Mouse (Mus musculus): Measurements from ENCODE around the gene Atp5c1.

Atp5c1 gene

DNA sequence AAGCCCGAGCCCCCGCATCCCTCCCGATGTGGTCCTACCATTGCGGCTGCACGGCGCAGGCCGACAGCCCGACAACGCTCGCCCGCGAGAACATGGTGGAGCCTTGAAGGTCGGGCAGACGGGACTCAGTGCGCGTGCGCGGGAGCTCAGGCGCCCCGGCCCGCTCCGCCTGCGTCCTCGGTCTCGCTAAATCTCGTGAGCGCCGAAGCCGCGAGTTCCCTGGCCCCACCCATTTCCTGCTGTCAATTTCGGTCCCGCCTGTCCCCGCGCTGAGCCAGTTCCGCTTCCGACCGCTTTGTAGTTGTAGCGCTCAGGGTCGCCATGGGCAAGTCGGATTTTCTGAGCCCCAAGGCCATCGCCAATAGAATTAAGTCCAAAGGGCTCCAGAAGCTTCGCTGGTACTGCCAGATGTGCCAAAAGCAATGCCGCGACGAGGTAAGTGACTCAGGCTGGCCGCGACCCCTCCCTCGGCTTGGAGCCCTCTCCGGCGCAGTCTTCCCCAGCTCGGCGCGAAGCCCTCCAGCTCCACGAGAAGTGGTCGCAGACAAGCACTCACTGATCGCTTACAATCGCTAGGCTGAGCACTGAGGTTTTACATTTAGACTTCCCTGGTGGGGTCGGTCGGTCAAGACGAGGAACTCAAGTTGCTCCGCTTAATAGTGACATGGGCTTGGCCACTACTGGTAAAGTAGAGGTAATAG is at the start of gene Atp5c1, which contains the start of gene Kin:
TSS of gene Atp5c1 (minus strand) at position 201 of the 701 bp plus-strand sequence.
TSS of gene Kin (plus strand) at position 284 of the 701 bp plus-strand sequence.
- DNase-seq = peak; percentile 94 to 96

DNA sequence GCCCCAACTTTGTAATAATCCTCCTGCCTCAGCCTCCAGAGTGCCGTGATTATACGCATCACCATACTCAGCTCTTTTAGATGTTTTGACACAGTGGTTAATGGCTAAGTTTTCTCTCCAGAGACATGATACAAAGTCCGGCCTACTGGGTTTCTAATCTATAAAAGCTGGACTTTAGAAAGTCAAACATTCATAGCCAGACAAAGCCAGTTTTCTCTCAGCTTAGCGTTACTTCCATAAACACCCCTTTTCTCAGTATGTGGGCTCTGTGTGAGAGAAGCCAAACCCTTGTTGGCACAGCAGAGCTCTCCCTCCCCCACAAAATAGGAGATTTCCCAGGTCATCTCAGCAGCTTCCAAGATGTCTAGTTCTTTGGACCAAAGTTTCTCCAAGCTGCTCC is 48.3 kb upstream of the Atp5c1 start:
- no peak for DNase-seq

DNA sequence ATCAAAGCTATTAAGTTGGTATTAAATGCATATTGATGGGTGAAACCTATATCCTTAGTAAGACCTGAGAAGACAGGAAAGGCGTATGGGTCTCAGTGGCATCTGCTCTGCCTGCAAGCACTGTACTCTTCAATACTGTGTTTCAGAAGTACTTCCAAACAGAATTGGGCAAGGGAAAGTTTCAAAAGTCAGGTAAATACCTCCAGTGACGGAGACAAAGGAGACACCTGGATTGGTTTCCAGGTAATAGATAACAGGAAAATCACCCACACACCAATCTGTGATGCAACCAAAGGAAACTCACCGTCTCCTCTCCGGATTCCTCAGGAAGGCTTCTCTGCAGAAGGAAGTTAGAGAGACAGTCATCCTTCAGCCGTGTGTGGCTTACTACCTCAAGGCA is 47.2 kb upstream of the Atp5c1 start:
- DNase-seq = no peak

DNA sequence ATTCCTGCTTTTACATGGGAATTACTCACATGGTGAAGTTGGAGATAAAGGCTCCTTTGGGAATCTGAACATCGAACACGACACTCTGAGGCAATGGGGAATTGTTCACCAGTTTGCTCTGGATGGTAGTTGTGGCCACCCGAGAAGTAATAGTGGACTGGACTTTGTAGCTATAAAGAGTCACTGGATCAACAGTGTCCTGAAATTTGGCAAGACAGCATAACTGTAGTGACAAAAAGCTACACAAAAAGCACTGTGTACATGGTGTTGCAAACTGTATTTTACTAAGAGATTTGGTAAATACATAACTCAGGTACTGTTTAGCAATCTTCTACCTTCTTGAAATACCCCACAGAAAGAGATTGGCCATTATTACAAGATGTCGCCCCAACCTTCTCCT is 45.8 kb upstream of the Atp5c1 start:
- no peak for DNase-seq

DNA sequence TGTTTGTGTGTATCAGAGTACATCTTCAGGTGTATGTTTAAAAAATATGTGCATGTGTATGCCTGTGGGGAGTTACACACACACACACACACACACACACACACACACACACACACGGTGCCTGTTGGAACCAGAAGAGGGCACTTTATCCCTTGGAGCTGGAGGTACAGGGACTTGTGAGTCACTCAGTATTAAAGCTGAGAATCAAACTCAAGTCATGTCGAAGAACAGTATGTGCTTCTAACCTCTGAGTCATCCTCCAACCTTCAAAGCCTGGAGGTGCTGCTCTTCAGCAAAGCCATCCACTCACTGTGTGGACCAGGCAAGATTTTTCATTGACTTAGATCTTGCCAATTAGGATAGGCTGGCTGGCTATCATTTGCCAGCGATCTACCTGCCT is 41.5 kb upstream of the Atp5c1 start:
- no peak for DNase-seq

DNA sequence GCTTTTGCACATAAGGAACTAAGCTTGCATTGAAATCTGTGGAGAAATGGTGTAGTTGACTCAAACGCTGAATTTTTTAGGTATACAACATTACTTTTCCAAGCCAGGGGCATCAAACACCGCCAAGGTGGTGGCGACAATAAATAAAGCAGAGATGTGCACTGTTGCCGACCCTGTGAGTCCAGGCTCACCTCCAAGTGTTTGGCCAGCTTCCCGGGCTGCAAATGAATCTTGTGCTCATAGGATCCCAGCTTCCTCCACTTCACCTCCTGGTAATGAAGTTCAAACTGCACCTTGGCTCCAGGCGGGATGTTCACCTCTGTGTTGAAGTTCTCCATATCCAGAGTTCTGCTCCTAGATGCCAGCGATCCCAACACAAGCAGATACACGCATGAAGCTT is 39.0 kb upstream of the Atp5c1 start:
- no peak for DNase-seq

DNA sequence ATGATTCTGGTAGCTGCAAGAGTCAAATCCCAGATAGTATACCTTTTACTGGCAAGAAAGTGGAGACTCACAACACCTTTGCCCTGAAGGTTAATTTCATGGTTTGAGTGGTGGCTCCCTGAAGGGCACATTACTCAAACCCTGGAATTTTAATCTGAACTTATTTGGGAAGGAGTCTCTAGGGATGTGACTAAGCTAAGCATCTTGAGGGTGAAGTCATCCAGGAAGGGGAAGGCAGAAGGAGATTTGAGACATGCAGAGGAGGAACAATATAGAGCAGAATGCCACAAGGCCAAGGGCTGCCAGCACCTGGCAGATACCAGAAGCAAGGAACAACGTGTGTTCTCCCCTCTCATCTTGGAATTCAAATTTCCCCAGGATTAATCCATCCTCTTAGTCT is 38.4 kb upstream of the Atp5c1 start:
- no peak for DNase-seq

DNA sequence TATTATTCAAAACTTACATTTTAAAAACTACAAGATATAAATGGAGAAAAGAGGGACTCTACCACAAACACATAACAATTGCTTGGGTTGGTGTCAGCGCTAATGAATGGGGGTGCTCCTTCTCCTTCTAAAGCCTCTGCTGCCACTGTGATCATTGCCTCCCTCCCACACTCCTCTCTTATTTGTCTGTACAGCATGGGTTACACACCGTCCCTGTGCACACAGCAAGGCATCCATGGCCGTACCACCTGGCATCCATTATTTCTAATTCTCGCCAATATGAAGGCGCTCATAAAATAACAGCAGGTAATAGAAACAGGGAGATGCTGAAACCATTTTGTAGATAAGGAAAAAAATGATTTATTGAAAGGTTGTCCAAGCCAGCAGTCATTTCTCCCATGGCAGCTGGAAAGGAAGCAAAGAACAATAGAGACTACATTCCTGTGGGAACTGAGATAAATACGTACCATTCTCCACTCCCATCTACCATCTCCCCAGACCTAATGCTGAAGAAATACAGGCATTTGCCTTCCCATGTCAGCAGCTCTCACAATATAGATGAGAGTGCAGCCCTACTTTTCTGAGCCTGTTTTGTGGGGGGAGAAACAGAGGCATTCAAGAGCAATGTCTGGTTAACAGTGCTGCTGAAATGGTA is 28.4 kb upstream of the Atp5c1 start:
- no peak for DNase-seq

DNA sequence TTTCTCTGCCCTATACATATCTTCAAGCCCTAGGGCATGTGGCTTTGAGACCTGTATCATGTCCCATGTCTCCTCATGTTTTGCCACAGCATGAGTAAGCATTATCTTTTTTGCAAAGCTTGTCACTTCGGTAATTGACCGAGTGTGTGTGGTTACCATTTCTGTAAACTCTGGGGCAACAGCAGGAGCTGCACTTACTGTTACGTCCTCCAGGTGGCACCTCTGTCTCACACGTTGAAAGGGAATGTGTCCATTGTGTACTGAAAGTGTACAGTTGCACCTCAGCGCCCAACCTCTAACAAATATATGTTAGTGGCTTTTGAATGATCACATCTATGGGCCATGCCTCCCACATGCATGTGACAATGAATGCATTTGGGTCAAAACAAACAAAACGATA is 20.9 kb upstream of the Atp5c1 start:
- DNase-seq = peak; percentile 11 to 23

DNA sequence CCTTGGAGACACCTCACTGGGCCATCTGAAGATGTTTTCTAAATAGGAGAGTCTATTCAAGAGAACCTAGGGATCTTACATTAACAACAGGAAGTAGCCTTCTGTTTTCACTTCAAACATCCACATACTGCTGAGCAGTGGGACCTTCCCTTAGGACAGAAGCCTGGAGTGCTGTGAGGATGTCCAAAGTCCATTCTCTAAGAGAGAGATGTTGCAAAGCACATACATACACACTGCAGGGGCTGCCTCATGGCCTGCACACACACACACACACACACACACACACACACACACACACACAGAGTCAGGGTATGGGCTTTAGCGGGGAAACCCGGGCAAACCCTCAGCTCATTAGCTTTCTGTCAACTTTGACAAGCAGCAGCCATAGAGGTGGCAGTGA is 20.2 kb upstream of the Atp5c1 start:
- DNase-seq = no peak

DNA sequence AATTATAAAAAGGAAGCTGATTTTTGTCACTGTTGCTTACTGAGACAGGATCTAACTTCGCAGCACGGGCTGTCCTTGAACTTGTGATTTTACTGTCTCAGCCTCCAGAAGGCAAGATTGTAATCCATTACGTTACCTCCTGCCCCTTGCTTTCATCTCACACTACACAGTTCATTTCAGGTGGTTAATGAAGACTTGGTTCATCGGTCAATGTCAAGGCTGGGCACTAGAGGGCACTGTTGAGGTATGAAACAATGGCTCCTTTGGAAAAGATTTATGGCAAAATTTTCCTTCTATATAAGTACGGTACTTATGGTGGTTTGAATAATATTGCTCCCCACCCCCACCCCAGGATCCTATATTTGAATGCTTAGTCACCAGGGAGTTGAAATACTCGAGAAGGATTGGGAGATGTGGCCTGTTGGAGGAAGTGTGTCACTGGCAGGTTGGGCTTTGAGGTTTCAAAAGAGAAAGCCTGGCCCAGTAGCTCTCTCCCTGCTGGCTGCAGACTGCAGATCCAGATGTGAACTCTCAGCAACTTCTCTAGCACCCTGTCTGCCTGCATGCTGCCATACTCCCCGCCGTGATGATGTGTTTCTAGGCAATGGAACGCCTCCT is 18.4 kb upstream of the Atp5c1 start:
- peak; percentile 42 to 61 for DNase-seq

DNA sequence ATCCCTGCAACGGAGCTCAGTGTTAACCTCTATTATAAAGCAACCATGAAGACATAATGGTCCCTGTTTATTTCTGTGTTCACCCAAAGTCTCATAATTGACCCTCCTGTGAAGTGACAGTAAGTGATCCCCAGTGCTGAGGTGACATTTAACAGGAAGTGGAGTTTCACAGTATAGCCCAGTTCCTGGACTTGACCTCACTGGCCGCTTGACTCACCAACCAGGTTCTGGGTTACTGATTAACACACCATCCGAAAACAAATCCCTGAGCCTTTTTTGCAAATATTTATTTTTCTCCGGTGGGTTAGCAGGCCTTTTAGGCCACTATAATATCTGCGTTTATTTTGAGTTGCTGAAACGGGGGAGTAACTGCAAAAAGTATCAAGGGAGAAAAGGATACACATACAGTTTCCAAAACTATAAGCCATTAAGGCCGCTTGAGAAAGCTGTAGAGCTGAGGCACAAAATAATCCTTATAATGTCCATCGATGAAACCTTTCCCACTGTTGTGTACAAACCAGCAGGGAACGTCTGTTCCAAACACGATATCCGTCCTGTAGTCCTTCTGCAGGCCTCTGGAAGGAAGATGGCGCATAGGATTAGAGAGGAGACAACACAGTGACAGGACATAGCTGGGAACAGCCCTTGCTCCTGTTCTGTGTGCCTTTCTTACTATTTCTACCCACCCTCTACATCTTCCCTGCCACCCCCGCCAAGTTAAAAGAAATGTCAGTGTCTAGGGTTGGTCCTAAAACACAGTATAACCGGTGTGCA is 14.2 kb upstream of the Atp5c1 start:
- no peak for DNase-seq

DNA sequence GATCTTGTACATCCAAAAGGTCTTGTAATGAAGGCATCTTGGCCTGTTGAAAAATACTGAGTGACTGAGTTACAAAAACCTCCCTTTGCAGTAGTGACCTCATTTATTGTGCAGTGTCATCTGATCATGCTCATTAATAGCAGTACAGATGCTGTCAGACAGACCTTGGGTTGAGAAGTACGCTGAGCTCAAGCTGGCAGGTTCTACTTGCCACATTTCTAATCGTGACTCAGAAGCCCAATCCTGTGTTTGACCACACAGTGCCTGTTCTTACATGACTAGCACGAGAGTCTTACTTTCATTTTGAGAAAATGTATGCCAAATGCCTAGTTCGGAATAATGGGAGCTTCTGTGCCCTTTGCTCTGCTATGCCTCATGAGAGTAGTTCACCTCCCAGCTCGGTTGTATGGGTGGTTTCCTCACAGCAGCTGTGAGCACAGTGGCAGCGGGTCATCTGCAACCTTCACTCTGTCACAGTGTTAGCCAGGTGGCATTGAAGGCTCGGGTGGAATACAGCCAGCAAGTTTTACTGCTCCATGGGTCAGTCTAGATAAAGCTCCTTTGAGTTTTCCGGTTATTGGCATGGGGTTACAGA is 7.0 kb upstream of the Atp5c1 start:
- DNase-seq = no peak

DNA sequence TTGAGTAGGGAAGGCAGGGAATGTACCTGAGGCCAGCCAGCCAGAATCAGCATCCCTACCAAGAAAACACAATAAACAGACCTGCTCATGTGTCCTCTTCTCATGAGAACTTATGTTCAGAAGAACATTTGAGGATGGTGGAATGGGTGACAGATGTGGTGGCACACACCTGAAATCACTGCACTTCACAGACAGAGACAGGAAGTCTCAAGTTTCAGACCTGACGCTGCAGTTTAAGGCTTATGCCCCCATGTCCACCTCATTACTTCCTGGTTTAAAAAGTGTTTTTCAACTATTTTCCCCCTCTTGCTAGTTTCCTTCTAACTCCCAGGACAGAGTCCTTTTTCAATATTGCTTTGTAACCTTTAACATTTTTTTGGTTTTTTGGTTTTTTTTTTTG is 2.4 kb upstream of the Atp5c1 start:
- no peak for DNase-seq

DNA sequence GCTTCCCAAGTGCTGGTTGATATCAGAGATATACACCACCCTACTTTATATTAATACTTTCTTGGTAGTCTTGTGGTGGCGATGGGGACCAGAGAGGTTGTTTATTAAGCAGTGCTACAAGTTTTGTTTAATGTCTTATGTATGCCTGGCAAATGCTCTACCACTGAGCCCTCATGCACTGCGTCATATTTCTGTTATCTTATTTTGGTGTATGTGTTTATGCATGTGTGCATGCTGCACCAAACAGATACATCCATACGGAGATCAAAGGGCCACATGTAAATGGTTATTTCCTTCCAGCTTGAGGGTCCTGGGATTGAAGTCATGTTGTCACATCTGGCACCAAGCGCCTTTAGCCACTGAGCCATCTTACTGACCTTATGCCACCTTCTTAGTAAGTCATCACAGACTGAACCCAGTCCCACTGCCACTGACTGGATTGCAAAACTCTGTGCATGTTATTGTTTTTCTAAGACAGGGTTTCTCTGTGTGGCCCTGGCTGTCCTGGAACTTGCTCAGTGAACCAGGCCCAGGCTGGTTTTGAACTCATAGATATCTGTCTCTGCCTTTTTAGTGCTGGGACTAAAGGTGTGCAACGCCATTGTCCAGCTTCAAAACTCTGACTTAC is 1.3 kb upstream of the Atp5c1 start:
- no peak for DNase-seq

DNA sequence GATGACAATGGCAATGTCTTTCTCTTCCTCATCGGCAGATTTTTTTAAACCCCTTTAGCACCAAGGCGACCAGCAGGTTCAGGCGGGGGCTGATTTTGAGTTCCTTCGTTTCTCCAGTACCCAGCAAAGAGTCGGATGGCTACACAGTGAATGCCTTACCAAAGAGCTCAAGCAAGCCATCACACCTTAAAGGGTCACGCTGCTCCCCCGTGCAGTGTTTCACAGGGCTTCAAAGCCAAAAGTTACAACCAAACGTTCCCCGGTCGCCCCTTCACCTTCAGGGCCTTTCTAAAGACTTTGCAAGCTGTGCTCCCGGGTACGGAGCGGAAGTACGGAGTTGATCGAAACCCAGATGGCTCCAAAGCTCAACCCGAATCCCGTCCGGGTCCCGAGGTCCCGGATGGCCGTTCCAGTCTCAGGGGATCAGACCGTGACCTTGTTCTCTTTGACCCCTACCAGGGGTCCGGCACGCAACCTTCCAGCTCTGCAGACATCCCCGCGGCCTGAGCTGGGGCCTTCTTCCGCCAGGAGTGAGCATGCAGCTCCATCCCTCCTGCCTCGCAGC is 483 bp downstream of the Atp5c1 start:
- no peak for DNase-seq

DNA sequence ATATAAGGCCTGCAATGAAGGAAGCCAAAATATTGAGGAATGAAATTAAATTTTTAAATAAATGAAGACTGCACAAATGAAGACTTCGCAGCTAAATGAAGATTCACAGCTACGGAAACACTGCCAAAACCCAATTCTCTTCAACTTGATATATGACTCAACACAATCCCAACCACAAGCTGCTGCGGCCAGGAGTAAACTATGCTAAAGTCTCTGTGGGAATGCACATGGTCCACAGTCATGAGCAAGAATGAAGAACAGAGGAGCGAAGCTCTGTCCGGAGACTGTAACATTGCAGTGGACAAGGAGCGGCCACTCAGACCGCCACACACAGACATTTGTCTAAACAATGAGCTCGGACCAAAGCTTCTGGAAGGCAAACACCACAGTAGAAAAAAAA is 3.6 kb downstream of the Atp5c1 start:
- no peak for DNase-seq

DNA sequence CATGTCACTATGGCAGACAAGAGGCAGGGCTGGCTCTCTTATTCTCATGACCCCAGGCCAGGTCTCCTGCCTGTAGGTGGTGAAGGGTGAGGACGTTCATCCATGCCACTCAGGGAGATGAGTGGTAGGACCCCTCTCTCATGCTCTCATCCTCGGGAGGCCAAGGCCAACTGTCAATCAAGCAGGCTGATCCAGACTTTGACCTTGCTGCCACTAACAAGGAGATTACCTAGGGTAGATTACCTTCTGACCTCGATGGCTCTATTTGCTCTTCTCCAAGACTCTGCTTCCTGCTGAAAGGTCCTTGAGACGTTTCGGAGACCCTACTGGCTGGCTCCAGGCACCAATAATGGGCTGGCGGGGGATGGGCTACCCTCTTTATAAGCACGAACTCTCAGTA is 5.8 kb downstream of the Atp5c1 start:
- DNase-seq = no peak

DNA sequence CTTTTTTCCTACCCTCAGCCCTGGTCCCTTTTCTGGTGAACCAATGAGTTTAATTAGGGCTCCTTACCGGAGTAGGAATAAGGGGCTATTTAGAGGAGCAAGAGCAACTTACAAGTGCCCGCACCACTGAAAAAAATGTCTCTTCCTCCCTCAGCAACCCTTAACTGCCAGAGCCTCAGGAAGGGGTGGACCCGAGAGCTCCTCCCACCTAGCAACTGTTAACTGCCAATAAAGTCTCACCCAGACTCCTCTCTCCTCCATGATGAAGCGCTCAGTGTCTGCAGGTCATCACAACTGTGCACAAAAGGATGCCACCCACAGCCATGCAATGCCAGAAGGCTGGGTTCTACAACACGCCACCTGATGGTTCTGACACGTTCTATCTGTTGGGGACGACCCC is 8.6 kb downstream of the Atp5c1 start:
- no peak for DNase-seq

DNA sequence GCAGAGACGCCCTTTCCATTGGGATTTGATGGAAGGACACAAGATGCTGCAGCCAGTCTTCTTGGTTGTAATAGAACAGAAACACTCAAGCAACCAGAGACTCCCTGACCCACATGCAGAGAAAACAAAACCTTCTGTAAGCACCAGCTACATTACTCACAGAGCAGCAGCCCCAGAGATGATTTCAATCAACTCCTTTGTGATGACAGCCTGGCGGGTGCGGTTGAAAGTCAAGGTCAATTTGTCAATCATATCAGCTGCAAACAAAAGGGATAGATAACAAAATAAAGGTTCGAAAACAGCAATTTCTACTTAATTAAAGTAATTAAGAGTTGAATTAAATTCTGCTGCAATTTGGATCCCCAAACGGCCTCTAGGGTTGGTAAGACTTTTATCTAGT is 21.5 kb downstream of the Atp5c1 start:
- no peak for DNase-seq

DNA sequence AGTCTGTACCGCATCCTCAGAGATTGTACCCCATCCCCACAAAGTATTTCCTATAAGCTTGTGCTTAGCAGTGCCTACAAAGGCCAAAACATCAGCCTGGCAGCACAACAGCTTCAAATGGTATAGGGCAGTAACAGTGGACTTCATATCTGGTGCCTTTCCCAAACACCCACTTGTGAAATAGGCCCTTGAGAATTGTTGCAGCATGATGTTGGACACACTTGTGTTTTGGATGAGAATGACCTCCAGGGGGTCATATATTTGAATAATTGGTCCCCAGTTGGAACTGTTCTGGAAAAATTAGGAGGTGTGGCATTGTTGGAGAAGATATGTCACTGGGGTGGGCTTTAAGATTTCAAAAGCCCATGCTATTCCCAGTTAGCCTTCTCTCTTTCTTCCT is 28.3 kb downstream of the Atp5c1 start:
- no peak for DNase-seq

DNA sequence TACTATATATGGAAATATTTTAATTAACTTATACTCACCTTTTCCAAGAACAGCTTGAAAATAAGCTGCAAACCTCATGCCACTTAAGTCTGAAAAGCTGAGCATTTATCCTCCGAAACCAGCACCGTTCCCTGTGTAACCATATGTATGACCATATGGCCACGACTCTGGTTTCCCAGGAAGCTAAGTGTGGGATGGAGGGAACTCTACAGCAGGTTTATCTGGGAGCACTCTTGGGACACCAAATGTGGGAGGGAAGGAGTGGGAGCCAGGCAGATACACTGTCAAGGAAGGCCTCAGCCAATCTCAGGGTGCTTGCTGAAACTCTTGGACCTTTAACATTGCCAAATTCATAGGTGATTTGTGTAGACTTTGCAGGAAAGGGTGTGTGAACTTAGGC is 29.4 kb downstream of the Atp5c1 start:
- no peak for DNase-seq
